Mouse (Mus musculus) C2C12 (cell line): ENCODE measurements around the gene C3.

Source experiments
- CTCF ChIP-seq: IDR thresholded peaks from one replicate; pipeline ENCODE4 v1.5.1; 2011; ENCODE audit not compliant: control insufficient read depth, insufficient read depth, insufficient read length
- FOSL1 ChIP-seq: IDR thresholded peaks from one replicate; pipeline ENCODE4 v1.8.0; 2011; ENCODE audit warnings: mild to moderate bottlenecking, low read length; ENCODE audit not compliant: poor library complexity, insufficient read depth, severe bottlenecking
- MAX ChIP-seq: IDR thresholded peaks from one replicate; pipeline ENCODE4 v1.6.1; 2011; ENCODE audit warnings: mild to moderate bottlenecking, control low read depth
- MYOD1 ChIP-seq: IDR thresholded peaks from one replicate; pipeline ENCODE4 v1.6.1; 2011; ENCODE audit warnings: low read depth; ENCODE audit not compliant: control insufficient read depth, insufficient read length
- MYOG ChIP-seq: IDR thresholded peaks from one replicate; pipeline ENCODE4 v1.6.1; 2011; ENCODE audit not compliant: control insufficient read depth, insufficient read length; ENCODE audit errors: extremely low read depth
- USF1 ChIP-seq: IDR thresholded peaks from one replicate; pipeline ENCODE4 v1.6.1; 2011; ENCODE audit warnings: low read depth, mild to moderate bottlenecking, control low read depth, moderate library complexity

GRCm38 (mm10) chr17:57180363-57180762 is 47.6 kb downstream of the C3 start:
- TF ChIP-seq MAX (no peak), FOSL1 (no peak), CTCF (no peak), USF1 (no peak), MYOD1 (no peak), MYOG (no peak)
